Mouse (Mus musculus) intestine, embryonic 16.5 days (tissue): ENCODE data around the gene Krt36. TPM values are rescaled to one million over a fixed set of nuclear protein-coding genes. Genes with fewer than 3 reads are reported as not detected.

Experiments
- ATAC-seq: fragments of 200-750 bp; cut with Nextera tagmentation; 2 replicates; pipeline ENCODE4 v1.8.0; 2017; ENCODE audit warnings: moderate TSS enrichment, moderate library complexity
- H3K27ac ChIP-seq: fragments of 300-500 bp; sonication (generic); 2 replicates; pipeline ENCODE4 v1.5.1; 2014; ENCODE audit warnings: mild to moderate bottlenecking, low read length
- H3K27me3 ChIP-seq: fragments of 300-500 bp; sonication (generic); replicated peaks from 2 replicates; pipeline ENCODE4 v1.6.1; 2014; ENCODE audit warnings: low read length, control low read depth, mixed read lengths; ENCODE audit not compliant: control insufficient read depth, insufficient read depth
- H3K36me3 ChIP-seq: fragments of 300-500 bp; sonication (generic); 2 replicates; pipeline ENCODE4 v1.6.1; 2014; ENCODE audit warnings: low read length, control low read depth; ENCODE audit not compliant: control insufficient read depth, insufficient read depth
- H3K4me1 ChIP-seq: fragments of 300-500 bp; sonication (generic); 2 replicates; pipeline ENCODE4 v1.6.1; 2014; ENCODE audit warnings: low read length, control low read depth, mixed read lengths; ENCODE audit not compliant: control insufficient read depth, insufficient read depth
- H3K4me2 ChIP-seq: fragments of 300-500 bp; sonication (generic); 2 replicates; pipeline ENCODE4 v1.6.1; 2014; ENCODE audit warnings: low read depth, low read length, control low read depth
- H3K4me3 ChIP-seq: fragments of 300-500 bp; sonication (generic); 2 replicates; pipeline ENCODE4 v1.5.1; 2014; ENCODE audit warnings: mild to moderate bottlenecking, low read length
- H3K9ac ChIP-seq: fragments of 300-500 bp; sonication (generic); 2 replicates; pipeline ENCODE4 v1.6.1; 2014; ENCODE audit warnings: low read depth, low read length
- H3K9me3 ChIP-seq: fragments of 300-500 bp; sonication (generic); 2 replicates; pipeline ENCODE4 v1.6.1; 2016; ENCODE audit warnings: low read length, control low read depth; ENCODE audit not compliant: control insufficient read depth
- WGBS: fragments of 180-500 bp; shearing (Covaris S2); extraction: QIAGEN DNeasy Blood & Tissue Kit; methylation state at CpG from one replicate; pipeline ENCODE4 v1.1.7; 2014; 5-methylcytosine and 5-hydroxymethylcytosine counted together
- polyA plus RNA-seq: library from polyadenylated mRNA; unstranded; fragments of >200 nt; fragmentation: Nextera tagmentation; extraction: Ambion mirVana; gene quantifications from 2 replicates; pipeline ENCODE4 v1.2.1, GENCODE M21; 2015

The Krt36 gene
- 0.10 TPM in 1 of 2 replicates, not detected in the other for polyA plus RNA-seq

DNA sequence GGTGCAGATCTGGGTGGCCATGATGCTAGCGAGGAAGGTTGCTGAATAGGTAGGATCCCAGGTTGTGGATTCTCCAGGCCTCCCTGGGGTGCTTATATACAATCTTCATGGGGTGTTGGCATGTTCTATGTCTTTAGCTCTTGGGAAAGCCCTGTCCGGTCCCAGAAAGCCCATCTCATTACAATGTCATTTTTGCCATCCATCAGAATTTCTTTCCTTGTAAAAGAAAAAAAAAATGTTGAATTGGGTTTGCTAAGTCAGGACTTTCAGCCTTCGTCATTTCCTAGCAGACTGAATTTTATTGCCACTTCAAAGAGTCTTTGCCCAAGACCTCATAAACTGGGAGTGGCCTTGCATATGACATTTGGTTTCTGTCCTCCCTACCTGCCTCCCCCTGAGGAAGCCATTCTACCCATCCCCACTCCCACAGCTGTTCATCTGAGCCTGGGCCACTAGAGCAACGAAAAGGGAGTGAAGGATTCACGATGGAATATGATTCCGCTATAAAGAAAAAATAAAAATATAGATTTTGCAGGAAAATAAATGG, at the start of gene Krt36:
Krt36 (minus strand) TSS at position 51 of the 547 bp plus-strand sequence.
- Histone ChIP-seq H3K4me1 (0 out of 2 replicates have a peak, but pooled peaks cover 3% of the 10 kb centered on the region), H3K27ac (no peak within 1 kb of the TSS), H3K9ac (no peak within 1 kb of the TSS), H3K36me3 (no peaks in the 10 kb centered on the region), H3K4me2 (no peak within 1 kb of the TSS), H3K9me3 (no peaks in the 10 kb centered on the region), H3K4me3 (no peak within 1 kb of the TSS), H3K27me3 (no peaks in the 10 kb centered on the region)
- WGBS, result 67% methylated on average over 6 of the region's 6 CpGs
- peak; percentile 59; the same call in 1 of the 2 replicates for ATAC-seq

DNA sequence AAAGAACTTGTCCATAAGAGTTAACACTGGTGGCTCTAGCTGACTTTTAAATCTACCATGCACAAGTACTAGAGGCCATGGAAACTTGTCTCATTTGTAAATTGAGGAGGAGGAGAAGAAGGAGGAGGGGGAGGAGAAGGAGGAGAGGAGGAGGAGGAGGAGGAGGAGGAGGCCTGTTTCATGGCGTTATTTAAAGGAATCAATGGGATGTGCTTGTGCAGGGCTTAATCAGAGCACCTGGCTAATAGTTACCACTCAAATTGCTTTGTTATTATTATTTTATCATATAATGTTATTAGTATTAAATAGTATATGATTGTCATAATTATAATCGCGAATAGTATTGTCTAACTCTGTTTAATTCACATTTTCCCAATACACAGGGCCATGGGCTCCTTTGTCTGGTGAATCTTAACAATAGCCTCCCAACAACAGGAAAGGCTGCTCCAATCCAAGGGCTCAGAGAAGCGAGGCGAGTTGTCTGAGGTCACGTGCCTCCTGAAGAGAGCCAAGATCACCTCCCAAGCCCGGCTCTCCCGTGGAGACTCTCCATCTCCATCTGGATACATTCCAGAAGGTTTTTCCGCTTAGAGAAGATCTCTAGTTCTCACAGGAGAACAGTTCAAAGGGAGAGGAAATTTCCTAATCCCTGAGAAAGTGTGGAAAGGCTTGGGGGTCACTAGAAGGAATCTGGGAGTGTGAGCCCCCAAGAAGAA, 43.3 kb upstream of the Krt36 start, which contains the start of gene Krt19:
Krt19 (minus strand) TSS at position 51 of the 716 bp plus-strand sequence.
- 55% methylated on average over 9 of the region's 9 CpGs for WGBS
- Histone ChIP-seq H3K27me3 (0 out of 2 replicates have a peak, but pooled peaks cover 5% of the 10 kb centered on the region), H3K9ac (no peak within 1 kb of the TSS), H3K4me1 (peaks cover 26% of the 10 kb centered on the region), H3K27ac (peak within 1 kb of the TSS; percentile 91), H3K4me2 (peak within 1 kb of the TSS; percentile 22), H3K9me3 (no peaks in the 10 kb centered on the region), H3K4me3 (no peak within 1 kb of the TSS), H3K36me3 (no peaks in the 10 kb centered on the region)
- ATAC-seq, result no peak

DNA sequence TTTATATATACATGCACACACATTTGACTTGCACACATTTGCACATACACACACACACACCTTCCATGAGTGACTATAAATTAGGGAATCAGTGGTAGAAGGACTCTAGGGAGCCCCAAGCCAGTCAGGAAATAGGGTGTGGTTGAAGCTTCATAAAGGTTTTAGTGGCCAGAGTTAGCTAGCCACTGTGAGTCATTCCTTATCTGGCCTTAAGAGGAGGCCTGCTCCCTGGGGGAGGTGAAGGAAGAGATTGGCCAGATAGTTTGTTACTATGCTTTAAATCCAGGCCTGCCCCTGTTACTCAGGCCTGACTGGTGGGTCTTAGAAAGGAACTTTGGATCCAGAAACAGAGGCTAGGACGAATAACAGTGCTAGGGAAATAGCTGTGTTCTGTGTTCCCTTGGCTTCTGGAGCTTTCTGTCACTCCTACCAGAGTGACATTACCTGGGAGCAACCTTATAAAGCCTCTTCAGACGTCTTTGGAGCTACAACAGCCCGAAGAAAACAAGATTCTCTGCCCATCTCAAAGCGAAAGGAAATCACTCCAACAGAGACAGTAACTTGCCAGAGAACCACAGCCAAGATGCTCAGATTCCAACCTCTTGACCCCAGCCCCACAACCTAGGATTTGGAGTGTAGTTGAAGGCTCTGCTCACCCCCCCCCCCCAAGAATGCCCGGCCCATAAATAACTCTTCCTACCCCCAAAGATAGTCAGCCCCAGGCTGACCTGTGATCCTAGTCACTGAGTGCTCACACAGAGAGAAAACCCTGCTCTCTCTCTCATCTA, 42.3 kb upstream of the Krt36 start:
- H3K4me2 ChIP-seq, result peak overlapping the region; percentile 22
- WGBS, result 29% methylated on average over 5 of the region's 5 CpGs
- H3K4me1 ChIP-seq, result peaks cover 26% of the 10 kb centered on the region
- peak overlapping the region; percentile 91 for H3K27ac ChIP-seq
- H3K9ac ChIP-seq, result no peak overlapping the region
- no peak overlapping the region for H3K4me3 ChIP-seq
- ATAC-seq, result peak; percentile 6; the same call in 1 of the 2 replicates
- H3K27me3 ChIP-seq, result 0 out of 2 replicates have a peak, but pooled peaks cover 5% of the 10 kb centered on the region
- no peaks in the 10 kb centered on the region for H3K9me3 ChIP-seq
- no peaks in the 10 kb centered on the region for H3K36me3 ChIP-seq

DNA sequence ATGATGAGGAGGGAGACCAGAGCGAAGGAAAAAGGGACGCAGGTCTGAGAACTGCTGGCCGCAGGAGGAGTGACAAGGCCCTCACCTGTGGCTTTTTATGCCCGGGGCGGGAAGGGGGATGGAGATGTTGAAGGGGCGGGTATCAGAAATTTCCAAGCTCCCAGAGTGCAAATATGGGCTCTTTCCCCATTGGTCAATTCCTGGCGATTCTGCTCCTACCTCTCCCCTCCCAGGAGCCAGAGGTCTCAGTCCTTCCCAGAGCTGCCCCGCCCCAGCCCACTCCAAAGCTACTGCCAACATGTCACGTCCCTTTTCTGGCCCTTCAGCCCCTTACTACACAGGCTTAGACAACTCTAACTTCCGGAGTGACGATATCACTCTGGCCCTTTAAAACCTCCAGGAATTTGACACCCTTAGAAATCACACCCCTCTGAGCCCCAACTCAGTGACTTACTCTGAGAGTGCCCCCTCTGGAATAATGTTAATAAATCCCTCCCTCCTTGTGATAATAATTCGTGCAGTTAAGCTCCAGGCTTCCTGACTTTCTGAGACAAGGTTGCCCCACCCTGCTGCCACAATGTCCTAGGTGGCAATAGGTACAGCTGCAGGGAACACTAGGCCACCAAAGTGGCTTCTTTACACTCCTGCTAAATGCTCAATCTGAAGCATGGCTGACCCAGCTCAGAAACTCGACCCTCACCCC, 40.6 kb upstream of the Krt36 start:
- Histone ChIP-seq H3K4me1 (peaks cover 29% of the 10 kb centered on the region), H3K9ac (peak overlapping the region; percentile 67), H3K36me3 (no peaks in the 10 kb centered on the region), H3K4me2 (peak overlapping the region; percentile 53), H3K27me3 (0 out of 2 replicates have a peak, but pooled peaks cover 5% of the 10 kb centered on the region), H3K27ac (peak overlapping the region; percentile 91), H3K9me3 (no peaks in the 10 kb centered on the region), H3K4me3 (peak overlapping the region; percentile 62)
- WGBS, result 2% methylated on average over 13 of the region's 13 CpGs
- peak; percentile 86 for ATAC-seq

DNA sequence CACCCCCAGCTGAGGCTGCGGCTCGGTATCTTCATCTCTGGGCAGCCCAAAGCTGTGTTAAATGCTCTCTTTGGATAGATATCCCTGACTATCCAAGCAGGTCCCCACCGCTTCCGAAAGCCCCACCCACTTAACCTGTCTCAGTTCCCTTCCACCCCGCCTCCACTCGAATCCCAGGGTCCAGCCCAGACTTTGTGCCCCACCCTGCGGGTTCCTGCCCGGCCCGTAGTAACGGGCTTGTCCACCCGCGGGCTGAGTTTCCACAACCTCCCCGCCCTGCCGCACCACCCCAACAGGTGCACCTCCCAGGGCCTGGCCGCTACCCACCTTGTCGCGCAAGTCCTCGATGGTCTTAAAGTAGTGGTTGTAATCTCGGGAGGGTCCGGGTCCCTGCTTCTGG, 39.7 kb upstream of the Krt36 start:
- Histone ChIP-seq H3K9ac (peak overlapping the region; percentile 67), H3K27me3 (0 out of 2 replicates have a peak, but pooled peaks cover 5% of the 10 kb centered on the region), H3K27ac (peak overlapping the region; percentile 91), H3K36me3 (no peaks in the 10 kb centered on the region), H3K9me3 (no peaks in the 10 kb centered on the region), H3K4me1 (peaks cover 27% of the 10 kb centered on the region), H3K4me2 (peak overlapping the region; percentile 53), H3K4me3 (peak overlapping the region; percentile 62)
- peak; percentile 45 for ATAC-seq
- 3% methylated on average over 20 of the region's 20 CpGs for WGBS

DNA sequence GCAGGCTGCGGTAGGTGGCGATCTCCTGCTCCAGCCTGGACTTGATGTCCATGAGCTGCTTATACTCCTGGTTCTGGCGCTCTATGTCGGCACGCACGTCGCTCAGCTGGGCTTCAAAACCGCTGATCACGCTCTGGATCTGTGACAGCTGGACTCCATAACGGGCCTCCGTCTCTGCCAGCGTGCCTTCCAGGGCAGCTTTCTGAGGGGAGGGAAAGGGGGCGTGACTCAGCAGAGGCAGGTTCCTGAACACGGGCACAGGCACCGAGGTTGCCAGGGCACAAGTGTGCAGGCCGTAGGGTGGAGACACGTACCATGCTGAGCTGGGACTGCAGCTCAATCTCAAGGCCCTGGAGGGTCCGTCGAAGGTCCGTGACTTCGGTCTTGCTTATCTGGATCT, 35.5 kb upstream of the Krt36 start:
- Histone ChIP-seq H3K4me1 (peaks cover 24% of the 10 kb centered on the region), H3K4me3 (peak overlapping the region; percentile 9; the same call in 1 of the 2 replicates), H3K27me3 (0 out of 2 replicates have a peak, but pooled peaks cover 5% of the 10 kb centered on the region), H3K36me3 (no peaks in the 10 kb centered on the region), H3K4me2 (peak overlapping the region; percentile 26), H3K9me3 (no peaks in the 10 kb centered on the region), H3K9ac (0 out of 2 replicates have a peak overlapping the region, but pooled peaks have one; percentile 30), H3K27ac (peak overlapping the region; percentile 81)
- no peak for ATAC-seq
- WGBS, result 63% methylated on average over 21 of the region's 21 CpGs

DNA sequence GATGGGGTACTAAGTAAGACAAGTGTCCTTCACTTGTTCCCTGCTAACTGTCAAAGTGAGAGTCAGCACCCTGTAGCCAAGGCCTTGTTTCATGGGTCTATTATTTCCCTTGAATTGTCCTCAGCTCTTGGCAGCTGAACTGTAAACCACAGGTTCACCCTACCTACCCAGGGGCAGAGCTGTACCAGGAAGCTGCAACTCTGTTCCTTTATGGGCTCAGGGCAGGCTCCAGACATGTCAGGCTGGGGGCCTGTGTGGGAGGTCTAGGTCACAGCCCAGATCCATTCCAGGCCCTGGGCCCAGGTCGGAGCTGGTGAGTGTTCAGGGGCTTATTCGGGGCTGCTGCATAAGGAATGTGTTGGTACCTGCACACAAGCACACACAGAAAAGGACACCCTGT, 34.0 kb upstream of the Krt36 start:
- peak; percentile 75 for ATAC-seq
- H3K36me3 ChIP-seq, result no peaks in the 10 kb centered on the region
- H3K27ac ChIP-seq, result peak overlapping the region; percentile 81
- H3K4me2 ChIP-seq, result no peak overlapping the region
- peaks cover 24% of the 10 kb centered on the region for H3K4me1 ChIP-seq
- WGBS, result 33% methylated on average over 2 of the region's 2 CpGs
- H3K27me3 ChIP-seq, result no peaks in the 10 kb centered on the region
- H3K9ac ChIP-seq, result peak overlapping the region; percentile 45
- no peaks in the 10 kb centered on the region for H3K9me3 ChIP-seq
- no peak overlapping the region for H3K4me3 ChIP-seq

DNA sequence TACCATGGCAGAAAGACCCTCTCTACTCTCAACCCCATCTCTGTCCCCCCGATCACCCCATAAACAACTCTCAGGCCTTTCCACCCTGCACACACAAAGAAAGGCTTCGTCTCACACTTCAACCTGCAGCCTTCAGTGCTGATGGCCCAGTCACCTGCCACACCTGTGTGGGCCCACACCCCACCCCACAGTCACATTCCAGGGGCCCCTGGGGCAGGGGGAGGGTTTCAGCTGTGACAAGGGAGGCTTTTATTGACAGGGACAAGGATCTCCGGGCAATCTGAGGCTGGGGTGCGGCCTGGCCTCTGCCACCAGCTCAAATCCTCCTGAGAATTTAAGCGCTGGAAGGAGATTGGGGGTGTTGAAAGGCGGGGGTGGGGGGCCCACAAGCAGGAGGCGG, 33.4 kb upstream of the Krt36 start:
- H3K4me2 ChIP-seq, result no peak overlapping the region
- H3K27me3 ChIP-seq, result no peaks in the 10 kb centered on the region
- H3K9ac ChIP-seq, result no peak overlapping the region
- no peaks in the 10 kb centered on the region for H3K36me3 ChIP-seq
- ATAC-seq, result peak; percentile 87
- 40% methylated on average over 7 of the region's 7 CpGs for WGBS
- H3K4me1 ChIP-seq, result peaks cover 24% of the 10 kb centered on the region
- no peaks in the 10 kb centered on the region for H3K9me3 ChIP-seq
- H3K27ac ChIP-seq, result peak overlapping the region; percentile 81
- no peak overlapping the region for H3K4me3 ChIP-seq
